Mouse (Mus musculus) heart, adult 9 months (tissue): ENCODE measurements at regions not wholly inside any gene's neighbourhood (a gene's known extent, or its start where the extent isn't known, plus 50 kb on each side); places are given as distances from the start of the nearest gene placed in this dataset.
"Not testable (repeated sequence)": the region's sequence is repeated elsewhere in the genome, so short reads cannot be mapped to it uniquely, and the experiment has no call there.

ENCODE experiments used
- DNase-seq, 2 experiments: peaks; one replicate each; pipeline ENCODE4 v3.0.0; 2022; ENCODE audit warnings: low spot score in 2 of 2

- no peak for DNase-seq
Observed at GRCm38 (mm10) chr11:27105920-27106319, 512.1 kb upstream of the Vrk2 start.

- no peak for DNase-seq
Observed at GRCm38 (mm10) chr11:27102906-27103305, 509.1 kb upstream of the Vrk2 start.

- DNase-seq: no peak
Observed at GRCm38 (mm10) chr11:27102045-27102444, 508.2 kb upstream of the Vrk2 start.

GRCm38 (mm10) chr11:27096615-27097014 is 502.8 kb upstream of the Vrk2 start:
- no peak for DNase-seq

- not testable (repeated sequence) for DNase-seq
Observed at GRCm38 (mm10) chr11:27095460-27095859, 501.7 kb upstream of the Vrk2 start.

GRCm38 (mm10) chr11:27086516-27086915 is 492.7 kb upstream of the Vrk2 start:
- DNase-seq: no peak

- DNase-seq: no peak
Observed at GRCm38 (mm10) chr11:27081188-27081587, 487.4 kb upstream of the Vrk2 start.

GRCm38 (mm10) chr11:27070381-27070780 is 476.6 kb upstream of the Vrk2 start:
- no peak for DNase-seq

- DNase-seq: no peak
Observed at GRCm38 (mm10) chr11:27027243-27027852, 433.5 kb upstream of the Vrk2 start.

GRCm38 (mm10) chr11:27025500-27025899 is 431.7 kb upstream of the Vrk2 start:
- no peak for DNase-seq

- DNase-seq: no peak
Observed at GRCm38 (mm10) chr11:26996292-26997099, 402.7 kb upstream of the Vrk2 start.

GRCm38 (mm10) chr11:26981216-26981615 is 387.4 kb upstream of the Vrk2 start:
- DNase-seq: no peak

GRCm38 (mm10) chr11:26972533-26973081 is 378.8 kb upstream of the Vrk2 start:
- no peak for DNase-seq

- DNase-seq: no peak
Observed at GRCm38 (mm10) chr11:26971161-26971560, 377.4 kb upstream of the Vrk2 start.

- DNase-seq: no peak
Observed at GRCm38 (mm10) chr11:26967427-26967826, 373.6 kb upstream of the Vrk2 start.

- peak in 1 of 2 experiments; percentile 6 for DNase-seq
Observed at GRCm38 (mm10) chr11:26962928-26963667, 369.3 kb upstream of the Vrk2 start.

GRCm38 (mm10) chr11:26962040-26962927 is 368.5 kb upstream of the Vrk2 start:
- peak in 1 of 2 experiments; percentile 0 for DNase-seq

GRCm38 (mm10) chr11:26961336-26961980 is 367.7 kb upstream of the Vrk2 start:
- peak; percentile 11 to 72 for DNase-seq

GRCm38 (mm10) chr11:26956153-26956552 is 362.4 kb upstream of the Vrk2 start:
- no peak for DNase-seq

GRCm38 (mm10) chr11:26931766-26932165 is 338.0 kb upstream of the Vrk2 start:
- DNase-seq: no peak

GRCm38 (mm10) chr11:26907099-26907498 is 313.3 kb upstream of the Vrk2 start:
- DNase-seq: no peak
